Mouse (Mus musculus): ENCODE data around the gene Hmgn1.

DNA sequence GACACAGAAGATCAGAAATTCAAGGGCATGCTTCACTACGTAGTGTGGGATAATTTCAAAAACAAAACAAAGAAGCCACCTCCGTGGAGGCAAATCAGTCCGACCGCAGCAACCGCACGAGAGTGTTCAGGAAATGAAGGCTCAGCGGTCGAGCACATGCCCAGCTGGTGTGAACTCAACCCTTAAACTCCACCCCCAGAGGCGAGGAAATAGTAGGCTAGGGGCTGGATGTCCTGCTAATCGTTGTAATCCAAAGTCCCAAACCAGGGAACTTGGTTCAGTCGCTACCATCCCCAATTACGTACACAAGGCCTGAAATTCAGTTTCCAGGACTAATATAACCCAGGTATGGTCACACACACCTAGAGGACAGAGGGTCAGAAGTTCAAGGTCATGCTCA is 40.5 kb downstream of the Hmgn1 start:
- TF ChIP-seq CTCF (IDR thresholded peaks at IDR 0.05; ENCODE audit: low read depth): no peak
- no peak for TF ChIP-seq EP300 (IDR thresholded peaks at IDR 0.05; ENCODE audit: low read depth)

Measured in liver, postnatal 0 days (tissue).